Mouse (Mus musculus) MEL (cell line): ENCODE measurements around the gene Celsr1. TPM values are rescaled to one million over a fixed set of nuclear protein-coding genes. Genes with fewer than 3 reads are reported as not detected.

ENCODE experiments used
- DNase-seq: peaks from one replicate; pipeline ENCODE4 v3.0.0; 2011; ENCODE audit warnings: low read depth, low spot score
- H3K27ac ChIP-seq: 2 replicates; pipeline ENCODE4 v1.5.1; 2012; ENCODE audit warnings: low read depth, mild to moderate bottlenecking, control low read depth, low read length, moderate library complexity; ENCODE audit not compliant: control insufficient read depth
- H3K27me3 ChIP-seq, 2 experiments: fragments of 150-350 bp in 1 of 2; sonication (generic) in 1 of 2; 2 replicates each; pipeline ENCODE4 v1.6.1; 2012; ENCODE audit warnings: low read length in 2 of 2, mild to moderate bottlenecking in 2 of 2, improper control_type of control experiment in 1 of 2, moderate library complexity in 1 of 2; ENCODE audit not compliant: insufficient read depth in 2 of 2, control insufficient read depth in 1 of 2
- H3K36me3 ChIP-seq, 2 experiments: 2 replicates each; pipeline ENCODE4 v1.6.1; 2012 to 2014; ENCODE audit warnings: low read length in 2 of 2, improper control_type of control experiment in 1 of 2, inconsistent platforms in 1 of 2, mild to moderate bottlenecking in 1 of 2; ENCODE audit not compliant: insufficient read depth in 2 of 2, control insufficient read depth in 1 of 2
- H3K4me1 ChIP-seq, 2 experiments: fragments of 150-350 bp in 1 of 2; sonication (generic) in 1 of 2; 2 replicates each; pipeline ENCODE4 v1.6.1; 2012; ENCODE audit warnings: low read length in 2 of 2, improper control_type of control experiment in 1 of 2, mild to moderate bottlenecking in 1 of 2; ENCODE audit not compliant: insufficient read depth in 2 of 2, control insufficient read depth in 1 of 2
- H3K4me3 ChIP-seq, 2 experiments: fragments of 150-350 bp in 1 of 2; sonication (generic) in 1 of 2; 2 replicates each; pipeline ENCODE4 v1.5.1; 2012; ENCODE audit warnings: low read depth in 2 of 2, low read length in 2 of 2, mild to moderate bottlenecking in 2 of 2, moderate library complexity in 2 of 2, control low read depth in 1 of 2, improper control_type of control experiment in 1 of 2; ENCODE audit not compliant: control insufficient read depth in 1 of 2, insufficient read depth in 1 of 2
- H3K79me2 ChIP-seq: 2 replicates; pipeline ENCODE4 v1.6.1; 2012; ENCODE audit warnings: mild to moderate bottlenecking, low read length, moderate library complexity; ENCODE audit not compliant: control insufficient read depth, poor library complexity, insufficient read depth
- H3K9ac ChIP-seq: 2 replicates; pipeline ENCODE4 v1.6.1; 2012; ENCODE audit warnings: low read depth, mild to moderate bottlenecking, control low read depth, low read length, moderate library complexity; ENCODE audit not compliant: control insufficient read depth, poor library complexity, severe bottlenecking
- H3K9me3 ChIP-seq: fragments of 150-350 bp; sonication (generic); replicated peaks from 2 replicates; pipeline ENCODE4 v1.6.1; 2012; ENCODE audit warnings: mild to moderate bottlenecking, low read length, improper control_type of control experiment, moderate library complexity; ENCODE audit not compliant: insufficient read depth
- CHD2 ChIP-seq: IDR thresholded peaks from 2 replicates; pipeline ENCODE4 v1.6.1; 2011; ENCODE audit warnings: low read length, improper control_type of control experiment
- CTCF ChIP-seq, 3 experiments: IDR thresholded peaks in 2 of 3; conservative IDR thresholded peaks in 1 of 3; 2 replicates each; pipeline ENCODE4 v1.5.1; 2011 to 2012; ENCODE audit warnings: low read length in 3 of 3, low read depth in 2 of 3, mild to moderate bottlenecking in 2 of 3, improper control_type of control experiment in 1 of 3, inconsistent platforms in 1 of 3, mixed read lengths in 1 of 3, moderate library complexity in 1 of 3; ENCODE audit not compliant: control insufficient read depth in 1 of 3, insufficient read depth in 1 of 3, poor library complexity in 1 of 3, severe bottlenecking in 1 of 3
- ETS1 ChIP-seq: IDR thresholded peaks from 2 replicates; pipeline ENCODE4 v1.6.1; 2012; ENCODE audit warnings: low read depth, mild to moderate bottlenecking, inconsistent platforms, low read length, improper control_type of control experiment, moderate library complexity
- GATA1 ChIP-seq: IDR thresholded peaks from 2 replicates; pipeline ENCODE4 v1.6.1; 2011; ENCODE audit warnings: low read depth, low read length, improper control_type of control experiment
- MEF2A ChIP-seq: IDR thresholded peaks from 2 replicates; pipeline ENCODE4 v1.6.1; 2014; ENCODE audit warnings: low read depth, mild to moderate bottlenecking, inconsistent platforms, low read length, improper control_type of control experiment; ENCODE audit not compliant: poor library complexity, insufficient replicate concordance, severe bottlenecking; ENCODE audit errors: extremely low read depth
- NRF1 ChIP-seq: IDR thresholded peaks from 2 replicates; pipeline ENCODE4 v1.6.1; 2014; ENCODE audit warnings: low read depth, mild to moderate bottlenecking, inconsistent platforms, low read length, improper control_type of control experiment, moderate library complexity; ENCODE audit not compliant: poor library complexity, insufficient read depth, severe bottlenecking
- POLR2A ChIP-seq, 2 experiments: IDR thresholded peaks; 2 replicates each; pipeline ENCODE4 v1.6.1; 2011 to 2012; ENCODE audit warnings: low read length in 2 of 2, mild to moderate bottlenecking in 2 of 2, control low read depth in 1 of 2, improper control_type of control experiment in 1 of 2, low read depth in 1 of 2, moderate library complexity in 1 of 2; ENCODE audit not compliant: control insufficient read depth in 1 of 2, insufficient read depth in 1 of 2, poor library complexity in 1 of 2
- RAD21 ChIP-seq: IDR thresholded peaks from 2 replicates; pipeline ENCODE4 v1.6.1; 2011; ENCODE audit warnings: mild to moderate bottlenecking, low read depth, low read length, improper control_type of control experiment
- RCOR1 ChIP-seq: IDR thresholded peaks from 2 replicates; pipeline ENCODE4 v1.6.1; 2012; ENCODE audit warnings: low read depth, mild to moderate bottlenecking, inconsistent platforms, low read length, improper control_type of control experiment
- USF1 ChIP-seq: IDR thresholded peaks from 2 replicates; pipeline ENCODE4 v1.6.1; 2014; ENCODE audit warnings: low read depth, mild to moderate bottlenecking, inconsistent platforms, low read length, improper control_type of control experiment, moderate library complexity
- USF2 ChIP-seq, 2 experiments: IDR thresholded peaks; 2 replicates each; pipeline ENCODE4 v1.6.1; 2011 to 2012; ENCODE audit warnings: improper control_type of control experiment in 2 of 2, low read length in 2 of 2, borderline replicate concordance in 1 of 2, inconsistent platforms in 1 of 2, low read depth in 1 of 2, mild to moderate bottlenecking in 1 of 2; ENCODE audit not compliant: insufficient read depth in 1 of 2
- ZC3H11A ChIP-seq: IDR thresholded peaks from 2 replicates; pipeline ENCODE4 v1.6.1; 2012; ENCODE audit warnings: low read depth, mild to moderate bottlenecking, inconsistent platforms, low read length, improper control_type of control experiment
- ZKSCAN1 ChIP-seq: IDR thresholded peaks from 2 replicates; pipeline ENCODE4 v1.6.1; 2012; ENCODE audit warnings: low read depth, mild to moderate bottlenecking, inconsistent platforms, low read length, improper control_type of control experiment, moderate library complexity
- ZMIZ1 ChIP-seq: IDR thresholded peaks from 2 replicates; pipeline ENCODE4 v1.6.1; 2012; ENCODE audit warnings: low read depth, mild to moderate bottlenecking, inconsistent platforms, low read length, improper control_type of control experiment, moderate library complexity
- polyA plus RNA-seq, 2 experiments: library from polyadenylated mRNA; stranded (reverse) in 1 of 2; unstranded in 1 of 2; fragments of >175 nt in 1 of 2; fragments of >200 nt in 1 of 2; gene quantifications; 2 replicates each; pipeline versions ENCODE4 v1.2.1 to v1.2.4; 2012; ENCODE audit warnings: low replicate concordance in 2 of 2, low read depth in 1 of 2; ENCODE audit not compliant: insufficient read length in 2 of 2, insufficient read depth in 1 of 2, missing spikeins in 1 of 2
- total RNA-seq: library from RNA; depleted of rRNA; stranded (reverse); fragments of 300-350 nt; gene quantifications from 2 replicates; pipeline ENCODE4 v1.2.3, GENCODE M21; 2012

Celsr1 gene
- total and polyA plus RNA-seq, 3 experiments: 0.12 to 0.42 TPM; not detected in 1

DNA sequence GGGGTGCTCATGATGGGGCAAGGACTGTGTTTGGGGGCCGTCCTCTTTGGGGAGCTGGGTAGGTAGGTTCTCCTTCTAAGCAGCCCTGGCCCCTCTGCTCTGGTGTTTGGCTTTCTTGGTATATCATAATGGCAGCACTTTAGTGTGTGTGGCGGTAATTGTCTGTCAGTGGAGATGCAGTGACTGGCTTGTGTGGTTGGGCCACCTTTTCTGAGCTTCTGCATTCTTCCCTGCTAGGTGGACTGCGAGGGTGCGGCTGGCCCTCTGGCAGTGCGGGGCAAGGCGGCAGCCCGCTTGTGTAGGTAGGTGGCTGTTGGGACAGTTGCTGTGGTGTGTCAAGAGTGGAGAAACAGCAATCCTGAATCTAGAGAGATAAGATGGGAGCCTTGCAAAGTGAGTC lies 27.6 kb upstream of the Celsr1 start:
- no peak overlapping the region for H3K9ac ChIP-seq
- DNase-seq: peak; percentile 23

GRCm38 (mm10) chr15:86060581-86060980 lies 27.0 kb upstream of the Celsr1 start:
- Histone ChIP-seq H3K27ac (peak overlapping the region; percentile 94; the same call in 1 of the 2 replicates), H3K4me1 (peaks cover 4 to 39% of the 10 kb centered on the region in 2 experiments), H3K9me3 (no peaks in the 10 kb centered on the region), H3K27me3 (no peaks in the 10 kb centered on the region), H3K4me3 (no peak overlapping the region), H3K9ac (no peak overlapping the region; the same call in 1 of the 2 replicates), H3K36me3 (peaks cover 0 to 34% of the 10 kb centered on the region in 2 experiments; a peak in 2 of 4 replicates), H3K79me2 (peaks cover 63% of the 10 kb centered on the region)
- TF ChIP-seq RCOR1 (no peak), ZC3H11A (no peak), ZKSCAN1 (no peak), USF1 (no peak), ZMIZ1 (no peak), GATA1 (no peak), USF2 (IDR thresholded peaks at IDR 0.05; ENCODE audit: borderline replicate concordance in 1 of 2, insufficient read depth in 1 of 2, low read depth in 1 of 2, low read length in 2 of 2) (no peak)
- DNase-seq: no peak

More for the DNA sequence above, 27.6 kb upstream of the Celsr1 start:
- Histone ChIP-seq H3K27me3 (no peaks in the 10 kb centered on the region), H3K4me1 (peaks cover 4 to 44% of the 10 kb centered on the region in 2 experiments), H3K79me2 (peaks cover 68% of the 10 kb centered on the region), H3K4me3 (no peak overlapping the region), H3K27ac (0 out of 2 replicates have a peak overlapping the region, but pooled peaks have one; percentile 5), H3K36me3 (peaks cover 0 to 37% of the 10 kb centered on the region in 2 experiments; a peak in 2 of 4 replicates), H3K9me3 (no peaks in the 10 kb centered on the region)
- no peak for TF ChIP-seq USF2 (IDR thresholded peaks at IDR 0.05; ENCODE audit: borderline replicate concordance in 1 of 2, insufficient read depth in 1 of 2, low read depth in 1 of 2, low read length in 2 of 2)
- no peak for TF ChIP-seq MEF2A
- no peak for TF ChIP-seq CHD2
- no peak for TF ChIP-seq CTCF (IDR thresholded peaks at IDR 0.05 in 2 of 3, conservative IDR thresholded peaks at IDR 0.05 in 1 of 3; ENCODE audit: control insufficient read depth in 1 of 3, insufficient read depth in 1 of 3, low read depth in 2 of 3, low read length in 3 of 3, poor library complexity in 1 of 3, severe bottlenecking in 1 of 3)
- TF ChIP-seq ETS1: no peak
- no peak for TF ChIP-seq RAD21
- no peak for TF ChIP-seq POLR2A (IDR thresholded peaks at IDR 0.05; ENCODE audit: control insufficient read depth in 1 of 2, insufficient read depth in 1 of 2, low read depth in 1 of 2, low read length in 2 of 2, poor library complexity in 1 of 2)
- TF ChIP-seq NRF1: no peak
